Mouse (Mus musculus): ENCODE data around the gene Snrnp25. TPM values are rescaled to one million over a fixed set of nuclear protein-coding genes. Genes with fewer than 3 reads are reported as not detected.

Snrnp25 gene
- total RNA-seq, 1 experiment from 2014 or later: 15.4 TPM

DNA sequence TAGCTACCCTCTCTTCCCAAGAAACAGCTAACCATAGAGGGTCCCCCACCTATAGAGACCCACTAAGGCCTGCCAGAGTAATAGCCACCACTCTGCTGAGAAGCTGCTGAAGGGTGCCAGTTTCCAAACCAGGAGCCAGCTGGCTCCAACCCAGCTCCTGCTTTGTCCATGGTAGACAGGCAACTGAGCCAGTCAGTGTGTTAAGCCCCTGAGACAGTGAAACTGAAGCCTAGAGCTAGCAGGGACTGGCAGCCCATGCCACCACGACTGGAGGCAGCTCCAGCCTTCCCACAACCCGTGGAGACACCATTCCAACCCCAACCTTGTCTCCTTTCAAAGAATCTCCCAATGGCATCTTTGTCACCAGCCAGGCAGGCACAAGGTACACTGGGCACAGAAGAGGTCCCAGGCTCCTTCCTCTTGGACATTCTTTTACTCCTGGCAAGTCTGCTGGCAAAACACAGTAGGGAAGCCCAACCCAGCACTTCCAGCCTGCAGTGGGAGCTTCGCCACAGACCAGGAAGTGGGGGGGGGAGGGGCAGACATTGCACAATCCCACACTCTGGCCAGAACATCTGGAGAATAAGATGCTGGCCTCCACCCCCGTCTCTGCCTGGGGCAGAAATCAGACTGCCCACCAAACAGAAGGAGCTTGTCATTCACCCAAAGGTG lies 19.4 kb downstream of the Snrnp25 start:
- peak; percentile 68 for DNase-seq

DNA sequence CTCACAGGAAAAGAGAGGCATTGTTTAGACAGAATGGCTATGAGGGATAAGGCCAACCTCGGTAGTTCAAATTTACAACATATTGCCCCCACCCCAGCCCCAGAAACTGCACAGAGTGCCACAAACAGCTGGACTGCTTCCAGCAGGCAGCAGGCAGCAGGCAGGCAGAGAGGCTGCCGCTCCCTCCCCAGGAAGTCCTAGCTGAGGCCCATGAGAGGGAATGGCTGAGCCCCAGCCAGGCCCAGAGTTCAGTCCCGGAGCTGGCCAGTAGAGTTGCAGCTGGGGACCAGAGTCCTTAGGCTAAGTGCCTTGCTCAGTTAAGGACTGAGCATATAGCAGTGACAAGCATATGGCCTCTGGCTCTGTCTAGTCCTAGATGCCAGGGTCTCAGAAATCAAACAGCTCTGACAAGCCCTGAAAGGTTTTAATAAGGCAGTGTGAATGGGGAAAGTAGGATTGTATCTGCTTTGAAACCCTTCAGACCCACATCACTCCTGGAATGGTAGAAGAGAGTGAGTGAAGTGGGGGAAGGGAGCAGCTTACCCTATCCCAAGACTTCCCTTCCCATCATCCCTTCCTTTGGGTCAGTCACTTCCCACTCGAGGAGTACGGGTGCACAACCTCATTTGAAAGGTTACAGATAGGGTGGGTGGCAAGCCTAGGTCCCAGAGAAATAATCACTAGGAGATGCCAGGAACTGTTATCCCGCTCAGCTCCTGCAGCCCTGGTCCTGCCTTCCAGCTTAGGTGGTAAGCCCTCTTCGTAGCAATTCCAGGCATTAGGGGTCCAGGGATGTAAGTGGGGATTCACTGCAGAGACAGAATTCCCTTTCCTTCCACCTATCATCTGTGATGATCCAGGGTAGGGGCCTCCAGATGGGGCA lies 20.2 kb downstream of the Snrnp25 start:
- no peak for DNase-seq

DNA sequence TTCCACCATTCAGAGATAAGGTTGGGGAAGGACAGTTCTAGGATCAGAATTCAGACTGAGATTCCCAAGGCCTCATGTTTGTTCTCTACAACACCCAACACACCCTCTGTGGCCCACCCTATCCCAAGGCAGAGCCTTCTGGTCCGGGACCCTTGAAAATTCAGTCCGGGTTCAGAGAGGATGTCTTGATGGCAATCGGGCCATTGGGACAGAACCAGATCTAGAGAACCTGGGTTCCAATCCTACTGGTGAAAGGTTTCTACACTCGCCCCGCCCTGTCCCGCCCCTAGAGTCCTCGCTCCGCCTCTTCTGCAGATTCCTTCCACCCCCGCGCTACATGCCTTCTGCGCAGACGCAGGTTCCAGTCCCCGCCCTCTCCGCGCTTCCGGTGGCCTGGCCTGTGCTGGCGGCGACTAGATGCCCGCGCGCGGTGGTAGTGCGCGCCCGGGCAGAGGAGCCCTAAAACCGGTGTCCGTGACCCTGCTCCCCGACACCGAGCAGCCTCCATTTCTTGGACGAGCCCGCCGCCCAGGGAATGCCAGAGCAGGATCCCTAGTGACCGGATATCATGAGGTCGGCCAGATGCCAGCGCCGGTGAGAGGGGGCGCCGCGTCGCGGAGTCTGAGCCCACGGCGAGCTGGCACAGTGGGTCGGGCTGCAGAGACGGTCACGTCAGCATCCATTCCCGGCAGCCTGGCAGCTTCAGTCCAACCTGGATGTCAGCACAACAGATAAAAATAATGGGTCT lies 21.1 kb downstream of the Snrnp25 start, which contains the start of gene Mpg:
Gene Mpg (plus strand): TSS at position 382 of the 748 bp plus-strand sequence.
- peak; percentile 92 for DNase-seq

DNA sequence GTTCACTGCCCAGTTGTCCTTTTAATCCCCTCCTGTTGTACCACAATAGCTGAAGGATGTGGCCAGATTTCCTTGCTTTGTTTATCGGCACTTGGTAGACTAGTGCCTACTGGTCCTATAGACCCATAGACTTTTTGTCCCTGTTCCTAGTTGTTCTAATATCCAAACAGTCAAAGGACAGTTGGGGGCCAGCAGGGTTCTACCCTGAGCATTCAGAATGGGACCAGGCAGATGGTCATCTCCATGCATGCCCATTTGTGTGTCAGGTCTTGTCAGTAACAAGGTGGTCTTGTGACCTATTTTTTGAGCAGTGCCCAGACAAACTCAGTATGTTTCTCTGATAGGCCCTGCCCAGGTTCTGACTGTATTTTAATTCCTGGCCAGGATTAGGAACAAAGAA lies 21.8 kb downstream of the Snrnp25 start:
- no peak for DNase-seq

- no peak for DNase-seq
Observed at GRCm38 (mm10) chr11:32227555-32227954, 22.3 kb downstream of the Snrnp25 start.

DNA sequence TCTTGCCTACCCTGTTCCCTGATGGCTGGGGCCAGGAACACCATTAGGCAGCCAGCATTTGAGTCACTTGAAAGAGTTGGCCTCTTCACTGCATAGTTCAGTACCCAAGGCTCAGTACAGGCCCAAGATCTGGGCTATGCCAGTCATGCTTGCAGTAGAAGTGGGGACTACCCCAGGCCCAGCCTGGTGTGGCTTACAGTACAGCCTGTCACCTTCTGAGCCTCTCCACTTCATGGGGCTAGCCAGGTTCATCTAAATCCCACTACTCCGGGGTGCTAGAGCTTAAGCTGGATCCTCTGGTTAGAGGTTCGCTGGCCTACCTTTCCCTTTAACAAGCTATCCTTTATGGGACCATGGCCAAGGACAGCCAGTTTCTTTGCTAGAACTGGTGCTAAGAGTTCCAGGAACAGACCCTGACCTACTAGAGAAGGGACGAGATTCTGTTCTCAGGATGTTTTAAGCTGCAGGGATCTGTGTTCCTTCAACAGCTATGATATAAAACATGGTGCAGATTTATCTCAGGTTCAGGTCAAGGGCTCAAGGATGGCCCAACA lies 23.2 kb downstream of the Snrnp25 start:
- DNase-seq: no peak

DNA sequence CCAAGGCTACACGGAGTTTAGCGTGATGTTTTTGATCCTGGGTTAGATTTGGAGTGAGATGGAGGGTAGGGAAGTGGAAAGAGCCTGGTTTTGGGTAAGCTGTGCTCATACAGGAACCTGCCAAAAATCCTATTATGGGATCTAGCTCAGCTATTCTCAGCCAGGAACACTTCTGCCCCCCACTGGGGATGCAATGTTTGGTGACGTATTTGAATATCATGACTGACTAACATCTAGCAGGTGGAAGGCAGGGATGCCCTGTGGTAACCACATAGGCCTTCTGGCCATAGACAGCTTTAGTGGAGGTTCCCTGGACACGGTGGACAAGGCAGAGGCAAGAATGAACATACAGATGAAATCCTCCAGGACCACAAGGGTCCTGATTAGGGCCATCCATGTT lies 25.0 kb downstream of the Snrnp25 start:
- DNase-seq: no peak

GRCm38 (mm10) chr11:32231125-32231524 lies 25.9 kb downstream of the Snrnp25 start:
- no peak for DNase-seq

DNA sequence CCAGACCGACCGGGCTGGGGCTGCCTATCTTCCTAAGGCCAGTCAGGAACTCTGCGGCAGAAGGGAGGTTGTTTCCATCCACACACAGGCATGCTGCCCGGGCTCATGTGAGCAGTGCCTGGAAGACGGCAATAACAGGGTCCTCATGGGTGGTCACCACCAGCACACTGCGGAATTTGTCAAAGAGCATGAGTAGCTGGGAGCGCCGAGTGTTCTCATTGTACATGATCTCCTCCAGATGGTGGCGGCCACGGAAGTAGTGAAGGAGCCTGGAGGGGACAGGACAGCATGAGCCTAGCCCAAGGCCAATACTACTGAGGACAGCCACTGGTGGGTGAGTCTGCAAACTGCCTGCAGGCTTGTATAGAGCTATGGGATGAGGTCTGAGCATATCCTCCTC lies 27.6 kb downstream of the Snrnp25 start:
- no peak for DNase-seq

DNA sequence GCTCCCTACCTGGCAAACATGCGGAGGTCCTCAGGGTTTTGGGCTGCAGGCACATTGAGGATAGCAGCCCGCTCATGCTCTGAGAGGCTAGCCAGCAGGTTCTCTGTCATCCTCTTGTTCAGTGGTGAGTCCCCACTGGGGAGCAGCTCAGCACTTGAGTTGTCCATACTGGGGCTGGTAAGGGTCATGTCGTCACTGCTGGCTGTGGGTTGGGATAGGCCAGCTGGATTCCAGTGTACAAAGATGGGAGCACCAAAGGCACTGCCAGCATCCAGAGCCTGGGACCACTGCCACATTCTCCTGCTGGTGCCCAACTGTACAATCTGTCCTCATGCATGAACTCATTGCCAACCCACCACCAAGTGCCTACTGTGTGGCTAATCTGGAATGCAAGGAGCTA lies 28.7 kb downstream of the Snrnp25 start:
- DNase-seq: no peak

DNA sequence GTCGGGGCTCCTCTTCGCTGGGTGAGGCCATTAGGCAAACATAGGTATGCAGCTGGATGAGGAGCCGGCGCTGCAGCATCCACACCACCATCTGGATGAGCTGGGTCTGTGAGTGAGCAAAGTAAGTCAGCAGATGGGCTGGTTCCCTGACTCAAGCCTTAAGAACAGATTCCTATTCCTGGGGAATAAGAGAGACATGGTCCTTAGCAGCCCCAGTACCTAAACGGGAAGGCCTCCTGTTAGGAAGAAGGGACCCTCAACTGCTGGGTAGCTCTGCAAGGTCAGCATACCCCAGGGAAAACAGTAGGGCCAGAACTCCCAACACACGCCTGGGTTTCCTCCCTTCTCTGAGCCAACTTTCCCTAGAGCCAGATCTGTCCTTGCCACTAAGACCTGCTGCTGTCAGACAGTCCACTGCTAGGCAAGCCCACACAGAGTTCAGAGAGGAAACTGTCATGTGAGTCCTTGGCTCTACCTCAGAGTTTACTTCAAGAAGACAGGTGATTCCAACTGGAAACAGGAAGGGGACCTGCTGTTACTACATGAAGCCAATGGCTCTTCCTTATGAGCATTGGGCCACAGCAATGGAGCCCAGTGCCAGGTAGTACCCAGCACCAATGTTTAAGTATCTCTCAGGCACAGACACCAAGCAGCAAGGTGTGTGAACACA lies 29.7 kb downstream of the Snrnp25 start:
- no peak for DNase-seq

DNA sequence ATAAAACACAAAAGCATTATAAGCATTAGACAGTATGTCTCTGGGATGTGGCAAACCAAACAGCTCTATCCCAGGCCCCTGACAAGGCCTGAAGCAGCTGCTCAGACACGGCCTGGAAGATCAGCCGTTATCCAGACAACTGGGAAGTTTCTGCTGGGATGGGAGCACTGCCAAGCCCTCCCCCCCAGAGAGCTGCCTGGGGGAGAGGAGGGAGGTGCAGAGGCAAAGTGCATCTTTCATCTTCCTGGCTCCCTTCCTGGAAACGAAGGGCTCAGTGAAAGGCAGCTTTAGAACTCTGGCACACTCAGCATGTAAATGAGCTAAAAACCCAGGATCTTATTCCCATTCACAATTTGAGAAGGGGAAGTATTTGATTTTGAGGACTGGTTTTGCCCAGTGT lies 30.4 kb downstream of the Snrnp25 start:
- peak; percentile 69 for DNase-seq

DNA sequence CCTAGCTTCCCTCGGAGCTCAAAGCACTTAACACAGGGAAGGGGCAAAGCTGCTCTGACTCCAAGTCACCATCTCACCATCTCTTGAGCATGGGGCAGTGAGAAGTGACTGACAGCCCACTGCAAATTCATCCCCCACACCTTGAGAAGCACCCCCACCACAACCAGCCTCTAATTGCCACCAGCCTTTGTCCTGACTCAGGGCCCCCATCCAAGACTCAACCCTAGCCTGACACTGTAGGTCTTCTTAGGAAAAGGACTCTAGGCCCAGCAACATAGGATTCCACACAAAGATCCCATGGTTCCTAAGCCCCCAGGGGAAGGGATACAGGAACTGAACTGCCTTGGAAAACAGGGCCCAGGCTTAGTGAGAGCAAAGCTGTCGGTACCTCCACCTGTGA lies 30.9 kb downstream of the Snrnp25 start:
- no peak for DNase-seq

DNA sequence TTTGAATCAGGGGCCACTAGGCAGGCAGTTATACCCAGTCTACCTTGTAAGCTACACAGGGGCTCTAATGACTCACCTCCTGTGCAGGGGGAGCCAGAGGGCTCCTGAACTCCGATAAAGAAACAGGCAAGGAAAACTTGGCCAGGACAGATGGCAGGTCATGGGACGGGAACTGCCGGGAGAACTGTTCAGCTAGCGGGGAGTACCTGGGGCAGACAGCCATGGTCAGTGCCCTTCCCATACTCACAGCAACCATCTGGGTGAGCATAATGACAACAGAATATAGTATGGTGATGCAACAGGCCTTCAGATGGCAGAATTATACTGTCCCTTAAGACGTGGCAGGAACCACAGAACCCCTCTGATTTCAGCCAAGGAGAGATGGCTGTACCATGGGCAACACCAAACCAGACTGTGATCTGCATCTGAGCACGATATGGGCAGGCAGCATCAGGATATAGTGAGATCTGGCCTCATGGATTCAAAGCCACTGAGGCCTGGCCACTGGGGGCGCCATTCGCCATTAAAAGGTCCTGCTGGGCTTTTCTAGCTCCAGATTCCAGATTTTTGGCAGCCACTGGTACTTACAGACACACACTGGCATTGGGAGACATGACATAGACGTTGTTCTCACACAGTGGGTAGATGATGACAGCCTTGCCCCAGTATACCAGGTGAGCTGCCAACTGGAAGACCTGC lies 31.6 kb downstream of the Snrnp25 start:
- peak; percentile 68 for DNase-seq

- DNase-seq: no peak
Observed at GRCm38 (mm10) chr11:32237411-32237795, 32.2 kb downstream of the Snrnp25 start.

DNA sequence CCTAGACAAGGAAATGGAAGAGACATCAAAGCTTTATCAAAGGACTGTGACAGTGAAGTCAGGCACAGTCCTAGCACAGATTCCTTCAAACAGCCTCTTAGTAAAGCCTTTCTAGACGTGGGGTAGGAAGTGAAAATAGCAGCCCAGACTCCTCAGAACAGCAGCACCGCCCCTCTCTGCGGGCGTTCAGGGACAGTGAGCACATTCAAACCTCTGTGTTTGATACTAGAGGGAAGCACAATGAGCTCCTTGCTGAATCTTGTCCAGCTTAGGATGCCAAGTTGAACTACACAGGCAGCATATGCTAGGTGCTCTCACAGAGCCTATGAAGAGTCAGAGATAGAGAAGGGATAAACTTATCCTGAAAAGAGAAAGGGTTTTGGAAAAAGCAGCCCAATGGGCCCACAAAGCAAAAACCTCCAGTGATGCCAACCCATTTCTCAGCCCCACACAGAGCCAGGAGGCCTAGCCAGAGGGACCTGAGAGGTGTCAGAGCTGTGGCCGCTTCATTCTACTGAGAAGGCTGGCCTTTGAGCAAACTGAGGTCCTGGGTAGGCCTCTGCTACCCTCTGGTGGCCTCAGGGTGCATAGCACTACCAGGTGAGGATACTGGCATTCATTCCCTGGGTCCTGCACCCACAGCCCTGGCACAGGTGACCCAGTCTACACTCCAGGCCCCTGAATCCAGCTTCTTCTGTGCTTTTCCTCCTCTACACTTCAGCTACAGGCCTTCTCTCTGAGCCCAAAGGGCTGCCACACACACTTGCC lies 33.1 kb downstream of the Snrnp25 start:
- peak; percentile 72 for DNase-seq

GRCm38 (mm10) chr11:32241391-32241790 lies 36.2 kb downstream of the Snrnp25 start:
- no peak for DNase-seq

GRCm38 (mm10) chr11:32242209-32242608 lies 37.0 kb downstream of the Snrnp25 start:
- DNase-seq: no peak

- DNase-seq: no peak
Observed at GRCm38 (mm10) chr11:32243205-32243955, 38.2 kb downstream of the Snrnp25 start.

- DNase-seq: no peak
Observed at GRCm38 (mm10) chr11:32244064-32244463, 38.8 kb downstream of the Snrnp25 start.
